Mouse (Mus musculus): ENCODE results near the gene Ccdc124. TPM values are rescaled to one million over a fixed set of nuclear protein-coding genes. Genes with fewer than 3 reads are reported as not detected.
A peak's percentile ranks its signal among the peaks of the same experiment; 100 is the strongest.
"Not testable (repeated sequence)": the region's sequence is repeated elsewhere in the genome, so short reads cannot be mapped to it uniquely, and the experiment has no call there.

The Ccdc124 gene
- total RNA-seq, 2 experiments from 2014 or later = 54.7 to 57.2 TPM

DNA sequence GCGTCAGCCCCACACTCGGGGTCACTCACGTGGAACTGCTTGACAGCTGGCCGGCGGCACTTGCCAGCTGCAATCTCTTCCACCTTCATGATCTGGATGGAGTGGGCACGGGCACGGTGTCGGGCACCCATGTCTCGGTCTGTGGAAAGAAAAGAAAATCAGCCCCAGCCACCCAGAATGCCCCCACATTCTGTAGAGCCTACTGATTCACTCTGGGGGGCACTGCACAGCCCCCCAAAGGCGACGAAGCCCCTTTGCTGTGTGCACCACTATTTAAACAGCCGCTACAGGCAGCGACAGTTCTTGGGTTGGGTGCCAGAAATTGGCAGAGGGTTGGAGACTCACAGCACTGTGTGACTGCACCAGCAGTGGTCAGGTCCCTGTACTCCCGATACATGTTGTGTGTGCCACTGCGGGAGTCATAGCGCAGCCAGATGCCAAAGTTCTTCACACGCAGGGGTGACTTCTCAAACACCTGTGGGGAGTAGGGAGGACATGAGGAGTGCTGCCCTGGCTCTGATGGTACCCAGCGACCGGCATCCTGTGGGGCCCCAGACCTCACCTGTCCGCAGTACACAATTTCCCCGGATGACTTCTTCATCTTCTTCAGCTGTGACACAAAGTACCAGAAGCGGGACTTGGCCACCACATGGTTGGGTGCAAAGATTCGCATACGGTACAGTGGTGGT, 22.0 kb upstream of the Ccdc124 start:
- not testable (repeated sequence) for DNase-seq

DNA sequence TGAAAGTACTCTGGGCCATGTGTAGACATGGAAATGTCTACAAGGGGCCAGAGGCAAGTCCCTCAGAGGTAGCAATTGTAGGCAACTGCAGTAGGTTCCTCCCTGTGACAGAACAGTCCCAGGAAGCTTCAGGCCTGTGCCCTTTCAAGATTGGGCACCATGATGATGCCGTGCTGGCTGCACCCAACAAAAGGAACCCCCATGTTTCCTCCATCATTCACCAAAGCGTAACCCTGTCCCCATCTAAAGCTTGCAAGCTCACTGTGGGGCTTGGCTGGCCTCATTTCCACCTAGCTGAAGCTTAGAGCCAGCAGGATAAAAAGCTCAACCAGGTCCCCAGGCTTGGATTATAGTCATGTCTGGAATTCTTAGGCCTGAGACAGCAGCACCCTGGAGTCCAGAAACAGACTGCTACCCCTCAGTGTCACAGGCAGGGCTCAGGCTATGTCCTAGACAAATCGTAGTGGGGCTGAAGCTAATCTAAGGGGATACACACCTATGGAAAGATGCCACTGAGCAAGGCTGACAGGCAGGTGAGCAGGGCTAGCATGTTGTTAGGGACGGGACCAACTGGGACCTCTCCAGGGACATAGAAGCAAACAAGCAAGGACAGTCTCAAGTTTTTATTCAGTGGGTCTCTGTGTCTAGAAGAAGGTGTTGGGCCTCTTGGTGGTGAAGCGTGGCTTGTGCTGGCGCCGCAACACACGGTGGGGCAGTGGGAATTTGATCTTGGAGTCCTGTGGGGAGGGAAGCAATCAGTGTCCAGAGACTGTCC, 21.2 kb upstream of the Ccdc124 start:
- no peak for DNase-seq

DNA sequence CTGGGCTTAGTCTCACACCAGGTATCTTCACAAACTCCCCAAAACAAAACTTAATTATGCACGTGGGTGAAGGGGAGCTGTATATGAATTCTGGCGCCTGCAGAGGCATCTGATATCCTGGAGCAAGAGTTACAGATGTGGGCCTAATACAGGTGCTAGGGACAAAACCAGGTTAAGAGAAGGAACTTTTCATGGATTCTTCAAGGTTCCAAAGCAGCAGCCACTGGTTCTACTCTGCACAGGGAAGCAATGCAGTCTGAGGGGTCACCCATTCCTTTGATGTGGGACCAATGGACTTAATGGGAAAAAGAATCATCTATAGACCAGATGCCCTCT, 20.6 kb upstream of the Ccdc124 start:
- DNase-seq = no peak

DNA sequence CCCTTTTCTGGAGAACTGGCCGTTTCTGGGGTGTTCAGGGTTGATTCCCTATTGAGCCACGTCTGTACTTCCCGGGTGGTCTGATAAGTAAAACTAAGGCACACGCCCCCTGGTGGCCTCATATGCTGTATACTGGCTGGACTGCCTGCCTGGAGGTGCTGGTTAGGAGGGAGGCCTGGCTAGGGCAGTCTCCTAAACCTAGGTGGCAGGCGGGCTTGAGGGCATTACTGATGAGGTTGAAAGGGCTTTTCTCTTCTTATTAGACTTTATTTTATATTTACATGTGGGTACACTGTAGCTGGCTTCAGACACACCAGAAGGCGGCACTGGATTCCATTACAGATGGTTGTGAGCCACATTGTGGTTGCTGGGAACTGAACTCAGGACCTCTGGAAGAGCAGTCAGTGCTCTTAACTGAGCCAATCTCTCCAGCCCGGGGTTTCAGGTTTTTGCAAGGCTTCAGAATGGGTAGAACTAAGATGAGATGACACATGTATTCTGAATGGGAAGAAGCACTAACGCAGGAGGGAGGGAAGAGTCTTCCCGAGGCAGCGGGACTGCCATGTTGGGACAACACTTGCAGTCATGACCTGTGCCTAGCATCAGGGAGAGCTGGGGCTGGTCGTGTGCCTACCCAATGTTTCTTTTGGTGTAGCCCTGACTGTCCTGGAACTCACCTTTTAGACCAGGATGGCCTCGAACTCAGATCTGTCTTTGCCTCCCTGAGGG, 20.1 kb upstream of the Ccdc124 start:
- DNase-seq = peak; percentile 74 to 84

DNA sequence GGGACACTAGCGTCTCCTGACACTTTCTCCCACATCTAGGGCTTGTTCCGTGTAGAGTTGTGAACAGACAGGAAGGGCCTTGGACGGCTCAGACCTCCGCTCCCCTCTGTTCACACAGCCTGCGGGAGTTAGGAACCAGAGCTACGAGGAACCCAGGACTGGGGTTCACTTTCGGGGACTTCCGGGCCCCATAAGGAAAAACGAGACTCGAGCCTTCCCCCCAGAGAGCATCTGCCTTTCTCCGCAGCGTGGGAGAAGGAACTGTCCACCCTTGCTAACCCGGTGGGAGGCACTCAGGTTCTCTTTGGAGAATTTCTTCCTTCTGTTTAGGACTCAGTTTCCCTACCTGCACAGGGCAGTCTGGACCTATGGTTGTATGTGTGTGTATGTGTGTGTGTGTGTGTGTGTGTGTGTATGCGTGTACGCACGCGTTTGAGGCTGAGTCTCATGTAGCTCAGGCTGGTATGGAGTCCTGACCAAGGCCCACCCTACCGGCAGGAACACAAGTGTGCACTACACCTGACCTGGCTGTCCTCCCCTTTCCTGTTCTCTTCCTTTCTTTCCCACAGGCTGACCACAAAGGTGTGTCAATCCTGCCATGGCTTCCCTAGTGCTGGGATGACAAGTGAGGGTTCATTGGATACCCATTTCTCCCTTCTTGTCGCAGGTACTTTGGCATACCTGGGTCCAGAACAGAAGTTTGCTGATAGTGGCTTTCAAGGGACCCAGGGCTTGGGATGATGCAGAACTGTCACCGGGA, 19.3 kb upstream of the Ccdc124 start:
- DNase-seq = no peak

DNA sequence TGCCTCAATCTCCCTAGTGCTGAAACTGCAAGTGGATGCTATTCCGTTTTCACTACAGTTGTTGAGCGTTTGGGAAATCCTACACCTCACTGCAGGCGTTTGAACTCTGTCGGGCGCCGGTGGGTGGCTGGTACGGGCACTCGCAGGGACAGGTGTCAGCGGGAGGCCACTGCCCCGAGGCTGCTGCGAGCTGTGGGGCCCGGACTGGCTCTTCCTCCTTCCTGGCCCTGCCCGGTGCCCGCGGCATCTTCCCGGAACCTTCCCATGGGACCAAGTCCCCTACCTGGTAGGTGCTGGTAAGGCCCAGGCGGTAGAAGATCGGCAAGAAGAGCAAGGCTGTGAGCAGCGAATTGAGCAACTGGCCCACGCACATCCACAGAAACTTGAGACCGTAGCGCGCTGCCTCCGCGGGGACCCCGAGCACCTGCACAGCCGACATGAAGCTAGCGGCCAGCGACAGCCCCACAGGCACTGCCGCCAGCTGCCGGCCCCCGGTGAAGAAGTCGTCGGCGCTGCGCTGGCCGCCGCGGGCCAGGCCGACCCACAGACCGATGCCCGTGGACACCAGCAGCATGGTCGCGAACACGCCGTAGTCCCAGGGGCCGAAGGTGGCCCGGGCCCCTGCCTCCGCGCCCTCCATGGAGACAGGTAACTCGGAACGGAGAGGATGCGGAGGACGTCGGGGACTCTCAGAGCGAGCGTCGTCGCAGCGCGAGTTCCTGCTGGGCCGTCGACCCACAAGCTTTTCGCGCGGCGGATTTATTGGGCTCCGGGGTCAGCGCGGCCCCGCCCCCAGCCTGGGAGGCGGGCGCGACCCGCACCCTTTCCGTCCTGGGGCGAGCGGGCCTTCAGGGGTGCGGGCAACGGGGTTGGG, 18.5 kb upstream of the Ccdc124 start, which contains the start of gene Slc5a5:
Slc5a5 (minus strand) TSS at position 736 of the 874 bp plus-strand sequence.
- DNase-seq = no peak

DNA sequence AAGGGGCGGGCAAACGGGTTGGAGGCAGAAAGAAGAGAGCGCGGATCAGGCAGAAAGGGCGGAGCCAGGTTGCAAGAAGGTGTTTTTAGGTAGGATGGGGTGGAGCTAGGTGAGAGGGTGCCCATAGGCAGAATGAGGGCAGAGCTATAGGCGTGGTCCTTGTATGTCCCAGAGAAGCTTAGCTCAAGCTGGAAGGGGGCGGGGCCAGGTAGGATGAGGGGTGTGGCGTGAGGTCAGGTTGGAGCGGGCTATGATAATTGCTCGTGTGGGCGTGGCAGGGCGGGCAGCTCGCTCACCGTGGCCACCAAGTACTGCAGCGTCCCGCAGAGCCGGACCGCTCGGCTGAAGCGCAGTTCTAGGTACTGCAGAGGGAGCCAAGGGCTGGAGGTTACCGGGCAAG, 17.6 kb upstream of the Ccdc124 start:
- no peak for DNase-seq

DNA sequence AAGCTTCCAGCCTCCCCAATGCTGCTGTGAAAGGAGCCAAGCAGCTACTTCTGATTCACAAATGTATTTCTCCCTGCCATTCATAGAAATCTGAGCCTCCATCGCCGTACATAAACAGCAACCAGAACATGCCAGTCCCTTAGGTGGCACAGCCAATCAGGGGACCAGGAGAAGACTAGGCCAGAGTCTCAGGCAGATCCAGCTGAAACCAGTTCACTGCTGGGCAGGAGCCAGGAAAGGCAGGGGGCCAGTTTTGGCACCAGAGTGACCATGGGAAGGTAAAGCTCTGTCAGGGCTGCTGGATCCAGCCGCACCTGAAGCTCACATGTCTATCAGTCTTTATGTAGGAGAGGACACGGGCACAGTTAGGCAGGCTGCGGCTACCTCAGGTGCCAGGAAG, 16.9 kb upstream of the Ccdc124 start:
- DNase-seq = no peak

DNA sequence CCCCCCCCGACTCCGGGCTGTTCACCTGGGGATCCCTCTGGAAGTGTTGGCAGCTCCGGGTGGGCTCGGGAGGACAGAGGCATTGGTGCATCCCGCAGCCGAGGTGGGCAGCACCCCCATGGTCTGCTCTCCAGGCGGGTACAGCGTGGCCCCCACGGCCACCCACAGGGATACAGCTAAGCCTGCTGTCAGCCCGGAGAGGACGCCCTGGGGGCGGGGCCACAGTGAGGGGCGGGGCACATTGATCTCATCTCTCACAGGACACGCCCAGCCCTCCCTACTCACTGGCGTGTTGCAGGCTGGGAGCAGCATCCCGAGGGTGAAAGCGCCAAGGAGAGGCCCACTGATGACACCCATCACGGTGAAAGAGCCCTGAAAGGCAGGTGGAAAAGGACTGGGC, 13.9 kb upstream of the Ccdc124 start:
- peak in 1 of 2 experiments; percentile 67 for DNase-seq

DNA sequence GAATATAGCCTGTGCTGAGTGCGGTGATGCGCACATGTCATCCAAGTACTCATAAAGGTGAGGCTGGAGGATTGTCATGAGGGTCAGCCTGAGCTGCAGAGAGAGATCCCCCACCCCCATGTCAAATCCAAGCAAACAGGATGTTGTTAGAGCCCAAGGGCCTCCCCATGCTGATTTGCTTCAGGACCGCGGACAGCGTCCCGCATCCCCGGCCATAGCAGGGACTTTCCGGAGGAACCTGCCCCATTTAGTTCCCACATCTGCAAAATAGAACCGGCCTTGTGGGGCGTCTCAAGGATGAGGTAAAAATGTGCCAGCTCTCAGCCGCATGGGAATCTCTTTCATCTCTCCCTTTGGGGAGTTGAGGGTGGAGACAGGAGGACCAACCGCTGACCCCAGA, 11.9 kb upstream of the Ccdc124 start:
- DNase-seq = peak in 1 of 2 experiments; percentile 61

DNA sequence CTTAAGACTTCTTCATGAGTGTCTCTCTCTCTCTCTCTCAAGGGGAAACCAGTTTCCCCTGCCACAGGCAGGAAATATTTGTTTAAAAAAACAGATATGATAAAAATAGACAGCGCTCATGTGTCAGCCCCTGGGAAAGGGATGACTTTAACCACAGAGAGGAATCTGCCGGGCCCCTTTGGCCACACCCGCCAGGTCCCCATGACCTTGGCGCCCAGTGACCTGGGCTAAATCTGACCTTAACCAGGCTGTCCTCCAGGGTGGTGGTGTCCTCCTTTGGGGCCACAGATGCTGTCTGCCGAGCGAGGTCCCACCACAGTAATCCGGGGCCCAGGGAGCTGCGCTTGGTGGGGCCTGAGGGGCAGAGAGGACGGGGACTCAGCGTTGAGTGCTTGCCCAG, 10.9 kb upstream of the Ccdc124 start:
- DNase-seq = no peak

DNA sequence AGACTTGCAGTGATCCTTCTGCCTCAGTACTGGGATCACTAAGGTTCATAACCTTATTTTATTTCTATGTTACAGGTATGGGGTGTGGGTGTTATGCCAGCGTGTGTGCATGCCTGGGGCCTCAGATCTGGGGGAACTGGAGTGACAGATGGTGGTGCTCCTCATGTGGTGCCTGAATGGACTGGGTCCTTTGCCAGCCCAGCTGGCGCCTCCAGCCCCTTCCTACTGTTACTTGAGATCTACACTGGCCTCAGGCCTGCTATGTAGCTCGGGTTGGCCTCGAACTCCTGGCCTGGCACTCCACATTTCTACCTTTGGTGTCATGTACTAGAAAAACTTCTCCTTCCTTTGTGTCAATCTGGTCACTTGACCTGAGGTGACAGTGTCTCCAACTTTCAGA, 10.5 kb upstream of the Ccdc124 start:
- no peak for DNase-seq

DNA sequence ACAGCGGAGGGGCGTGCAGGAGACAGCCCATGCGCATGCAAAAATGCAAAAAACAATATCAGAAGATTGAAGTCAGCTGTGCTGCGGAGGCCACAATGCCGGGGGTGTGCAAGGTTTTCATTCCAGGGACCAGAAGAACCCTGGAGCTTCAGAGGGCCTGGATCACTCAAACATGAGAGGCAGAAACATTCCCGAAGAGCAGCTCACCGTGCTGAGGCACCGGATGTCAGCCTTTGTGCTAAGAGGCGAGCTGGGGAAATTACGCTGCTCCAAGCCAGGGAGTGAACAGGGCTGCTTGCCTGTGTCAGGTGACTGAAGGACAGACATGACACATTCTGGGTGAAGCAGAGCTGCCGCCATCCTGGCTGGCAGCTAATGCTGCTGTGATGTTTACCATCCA, 6.8 kb upstream of the Ccdc124 start:
- peak in 1 of 2 experiments; percentile 32 for DNase-seq

DNA sequence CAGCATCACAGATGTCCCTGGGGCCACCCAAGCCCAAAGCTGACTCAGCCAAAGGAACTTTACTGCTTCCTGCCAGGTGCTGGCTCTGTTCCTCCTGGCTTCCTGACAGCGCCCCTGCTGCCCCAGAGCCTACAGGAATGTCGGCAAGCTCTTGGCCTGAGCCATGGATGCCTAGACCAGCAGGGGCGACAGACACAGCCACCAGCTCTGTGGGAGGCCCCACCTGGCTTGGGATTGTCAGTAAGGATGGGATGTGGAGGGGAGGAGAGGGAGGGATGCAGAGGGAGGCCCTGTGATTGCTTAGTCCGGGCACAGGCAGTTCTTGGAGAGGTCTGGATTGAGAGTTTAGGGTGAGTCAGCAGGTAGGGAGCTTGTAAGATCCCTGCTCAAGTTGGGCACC, 6.4 kb upstream of the Ccdc124 start:
- peak in 1 of 2 experiments; percentile 63 for DNase-seq

DNA sequence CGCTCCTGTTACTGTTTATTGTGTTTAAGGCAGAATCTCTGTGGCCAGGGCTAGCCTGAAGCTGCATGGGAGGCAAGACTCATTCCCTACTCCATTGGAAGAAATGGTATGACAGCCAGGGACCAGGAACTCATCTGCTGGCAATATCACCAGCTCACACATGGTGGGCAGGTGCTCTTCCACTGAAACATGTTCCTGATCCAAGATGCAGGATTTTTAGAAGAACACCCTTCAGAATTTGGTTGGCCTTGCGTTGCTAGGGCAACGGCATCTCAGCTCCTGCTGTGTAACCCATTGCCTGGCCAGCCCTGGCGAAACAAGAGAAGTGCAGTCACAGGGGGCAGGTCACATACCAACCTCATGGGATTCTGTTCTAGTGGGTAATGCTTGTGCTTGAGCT, 5.8 kb upstream of the Ccdc124 start:
- DNase-seq = no peak

DNA sequence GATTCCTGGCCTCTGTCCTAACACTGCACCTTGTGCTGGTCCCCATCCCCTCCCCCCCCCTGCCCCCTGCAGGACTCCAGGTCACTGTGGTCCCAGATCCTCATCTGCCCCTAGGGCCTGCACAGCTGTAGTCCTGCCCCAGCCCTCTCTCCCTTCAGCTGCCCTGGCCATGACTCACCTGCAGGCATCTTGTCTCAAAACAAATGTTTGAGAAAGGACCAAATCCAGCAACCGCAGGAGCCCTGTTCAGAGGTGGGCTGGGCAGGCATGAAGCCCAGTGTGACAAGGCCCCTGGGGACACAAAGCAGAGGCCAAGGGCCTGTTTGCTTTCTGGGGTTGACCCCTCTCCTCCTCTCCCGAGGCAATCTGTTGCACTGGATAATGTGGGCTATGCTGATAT, 4.4 kb upstream of the Ccdc124 start:
- no peak for DNase-seq

DNA sequence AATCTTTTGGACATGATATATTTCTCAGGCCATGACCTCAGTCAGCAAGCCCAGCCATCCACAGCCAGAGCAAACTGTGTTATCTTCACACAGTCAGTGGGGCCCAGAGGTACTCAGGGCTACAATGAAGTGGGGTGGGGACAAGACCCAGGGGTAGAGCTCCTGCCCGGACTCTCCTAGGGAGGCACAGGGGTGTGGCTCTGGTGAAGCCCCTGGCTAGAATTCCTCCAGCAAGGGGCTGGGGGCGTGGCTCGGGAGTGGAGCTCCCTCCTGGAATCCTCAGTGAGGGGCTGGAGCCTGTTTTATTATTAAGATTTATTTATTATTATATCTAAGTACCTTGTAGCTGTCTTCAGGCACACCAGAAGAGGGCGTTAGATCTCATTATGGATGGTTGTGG, 2.6 kb upstream of the Ccdc124 start:
- no peak for DNase-seq

DNA sequence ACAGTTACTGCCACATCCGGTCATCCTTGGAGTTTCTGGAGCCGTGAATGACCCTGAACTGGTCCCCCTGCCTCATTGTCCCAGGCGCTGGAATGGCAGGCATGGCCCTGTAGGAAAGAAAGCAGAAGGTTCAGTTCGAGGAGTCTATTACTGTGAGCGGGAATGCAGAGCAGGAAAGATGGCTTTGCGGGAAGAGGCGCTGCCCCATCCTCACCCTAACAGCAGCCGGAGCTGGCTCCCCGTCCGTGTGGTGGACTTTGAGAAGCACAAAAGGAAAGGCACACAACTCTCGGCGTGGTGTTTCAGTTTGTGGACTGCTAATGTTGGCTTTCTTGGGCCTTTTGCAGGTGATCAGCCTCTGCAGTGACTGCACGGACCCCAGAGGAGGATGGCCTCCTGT, 706 bp upstream of the Ccdc124 start:
- no peak for DNase-seq

DNA sequence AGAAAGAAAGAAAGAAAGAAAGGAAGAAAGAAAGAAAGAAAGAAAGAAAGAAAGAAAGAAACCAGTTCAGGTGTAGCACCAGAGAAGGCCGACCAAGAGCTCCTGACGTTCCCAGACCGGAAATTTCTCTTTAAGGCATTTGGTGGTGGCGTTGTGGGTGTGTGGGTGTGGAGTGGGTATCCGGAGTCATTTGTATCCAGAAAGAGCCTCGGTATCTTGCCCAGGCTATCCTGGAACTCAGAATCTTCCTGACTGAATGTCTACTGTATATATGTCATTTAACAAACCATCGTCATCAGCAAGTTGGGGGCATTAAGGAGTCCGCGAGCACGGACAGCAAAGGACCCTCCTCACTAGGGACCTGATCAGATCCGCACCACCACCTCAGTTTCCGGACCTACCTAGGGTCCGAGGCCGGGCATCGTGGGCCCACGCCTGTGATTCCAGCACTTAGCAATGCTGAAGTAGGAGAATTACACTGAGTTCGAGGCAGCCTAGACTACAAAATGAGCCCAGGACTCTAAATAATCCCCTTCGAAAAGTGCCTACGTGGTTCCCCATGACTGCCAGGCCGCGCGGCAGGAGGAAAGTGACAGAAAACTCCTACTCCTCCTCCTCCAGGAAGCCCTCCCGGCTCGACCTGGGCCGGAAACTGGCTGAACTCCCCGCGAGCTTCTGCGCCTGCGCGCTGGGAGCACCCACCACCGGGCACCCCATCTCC, 932 bp downstream of the Ccdc124 start:
- no peak for DNase-seq

DNA sequence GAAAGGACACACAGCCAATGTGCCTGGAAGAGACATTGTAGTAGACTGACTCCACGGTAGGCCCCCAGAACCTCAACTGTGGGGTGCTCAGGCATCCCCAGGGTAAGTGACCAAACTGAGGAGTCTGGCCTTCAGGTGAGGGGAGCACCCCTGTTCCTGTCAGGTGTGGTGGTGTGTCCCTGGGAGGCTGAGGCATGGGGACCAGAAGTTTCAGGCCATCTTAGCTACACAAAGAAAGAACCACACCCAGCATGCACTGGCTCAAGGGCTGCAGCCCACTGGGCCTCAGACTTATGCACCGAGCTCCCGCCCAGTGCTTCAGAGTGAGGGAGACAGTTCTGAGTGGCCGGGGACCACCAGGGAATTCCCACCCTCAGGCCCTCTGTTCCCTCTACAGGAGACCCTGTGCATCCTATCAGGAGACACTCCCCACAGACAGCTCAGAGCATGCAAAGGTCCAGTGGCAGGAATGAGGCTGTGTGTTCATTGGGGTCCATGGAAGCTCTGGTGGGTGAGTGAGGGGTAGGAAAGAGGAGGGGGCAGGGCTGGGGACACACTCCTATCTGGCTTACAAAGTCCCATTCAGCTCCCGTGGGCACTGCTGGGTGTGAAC, 2.4 kb downstream of the Ccdc124 start:
- DNase-seq = no peak

Measured in adrenal gland, postnatal 36 days (tissue).